Mouse (Mus musculus) myocyte (in vitro differentiated cells): ENCODE data around the gene Ralgps1.

ENCODE experiments used
- CEBPB ChIP-seq: IDR thresholded peaks from 2 replicates; pipeline ENCODE4 v1.6.1; 2011; ENCODE audit warnings: mild to moderate bottlenecking, moderate library complexity; ENCODE audit not compliant: poor library complexity, insufficient read depth, severe bottlenecking
- E2F4 ChIP-seq: IDR thresholded peaks from one replicate; pipeline ENCODE4 v1.6.1; 2011; ENCODE audit warnings: mild to moderate bottlenecking, control low read depth, moderate library complexity; ENCODE audit not compliant: insufficient read depth
- MAX ChIP-seq: IDR thresholded peaks from one replicate; pipeline ENCODE4 v1.6.1; 2011; ENCODE audit warnings: low read depth, mild to moderate bottlenecking, control low read depth
- MYOD1 ChIP-seq, 3 experiments: IDR thresholded peaks; one replicate each; pipeline ENCODE4 v1.6.1; 2011; ENCODE audit warnings: control low read depth in 2 of 3, low read depth in 2 of 3, mild to moderate bottlenecking in 2 of 3, moderate library complexity in 1 of 3; ENCODE audit not compliant: insufficient read length in 2 of 3, control insufficient read depth in 1 of 3
- MYOG ChIP-seq, 3 experiments: IDR thresholded peaks; one replicate each; pipeline ENCODE4 v1.6.1; 2011; ENCODE audit warnings: control low read depth in 2 of 3, low read depth in 2 of 3, mild to moderate bottlenecking in 2 of 3; ENCODE audit not compliant: insufficient read length in 2 of 3, control insufficient read depth in 1 of 3, insufficient read depth in 1 of 3
- POLR2A ChIP-seq: IDR thresholded peaks from one replicate; pipeline ENCODE4 v1.6.1; 2011; ENCODE audit warnings: low read depth, mild to moderate bottlenecking, control low read depth, moderate library complexity; ENCODE audit not compliant: insufficient read length
- POLR2AphosphoS2 ChIP-seq: IDR thresholded peaks from one replicate; pipeline ENCODE4 v1.6.1; 2011; ENCODE audit warnings: low read depth, control low read depth; ENCODE audit not compliant: insufficient read length
- SRF ChIP-seq: IDR thresholded peaks from one replicate; pipeline ENCODE4 v1.6.1; 2011; ENCODE audit warnings: low read depth; ENCODE audit not compliant: control insufficient read depth, insufficient read length
- TCF12 ChIP-seq: IDR thresholded peaks from one replicate; pipeline ENCODE4 v1.6.1; 2011; ENCODE audit warnings: mild to moderate bottlenecking, control low read depth; ENCODE audit not compliant: poor library complexity, insufficient read depth, severe bottlenecking
- TCF3 ChIP-seq: IDR thresholded peaks from one replicate; pipeline ENCODE4 v1.6.1; 2011; ENCODE audit warnings: low read depth, control low read depth; ENCODE audit not compliant: insufficient read length
- USF1 ChIP-seq: IDR thresholded peaks from one replicate; pipeline ENCODE4 v1.6.1; 2011; ENCODE audit warnings: low read depth, mild to moderate bottlenecking, control low read depth, moderate library complexity

DNA sequence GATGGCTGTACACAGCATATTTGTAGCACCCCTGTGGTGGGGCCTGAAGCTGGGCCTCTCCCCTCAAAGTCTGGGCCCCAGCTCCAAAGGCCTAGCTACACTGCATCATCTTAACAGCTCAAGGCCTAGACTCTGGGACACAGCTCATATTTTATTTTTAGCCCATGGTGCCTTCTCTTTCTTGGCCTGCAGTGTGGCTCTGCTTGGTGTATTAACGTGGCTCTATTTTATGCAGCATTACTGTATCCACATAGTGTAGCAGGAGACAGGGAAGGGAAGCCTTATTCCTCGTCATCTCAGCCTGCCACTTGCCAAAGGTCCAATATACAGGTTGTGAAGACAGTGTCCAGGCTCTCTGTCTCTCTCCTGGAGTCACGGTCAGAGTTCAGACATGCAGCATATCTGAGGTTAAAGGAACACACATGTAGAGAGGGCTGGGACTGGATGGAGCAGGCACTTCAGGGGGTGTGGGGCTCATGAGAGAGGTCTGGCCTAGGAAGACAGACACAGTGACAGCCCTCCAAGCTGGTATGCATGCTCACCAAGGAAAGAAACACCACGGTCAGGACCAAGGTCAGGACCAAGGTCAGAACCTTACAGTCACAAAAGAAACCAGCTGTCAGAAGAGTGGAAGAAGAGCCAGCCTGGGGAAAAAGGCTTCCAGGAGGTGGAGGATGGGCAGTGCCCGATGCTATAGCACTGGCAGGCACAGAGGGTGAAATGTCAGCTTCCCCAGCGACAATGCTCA, 102.7 kb downstream of the Ralgps1 start:
- no peak for TF ChIP-seq MYOG (IDR thresholded peaks at IDR 0.05; ENCODE audit: control insufficient read depth in 1 of 3, insufficient read depth in 1 of 3, insufficient read length in 2 of 3, low read depth in 2 of 3)
- TF ChIP-seq E2F4, result no peak
- TF ChIP-seq POLR2A, result no peak
- TF ChIP-seq MYOD1 (IDR thresholded peaks at IDR 0.05; ENCODE audit: control insufficient read depth in 1 of 3, insufficient read length in 2 of 3, low read depth in 2 of 3), result no peak
- TF ChIP-seq USF1, result no peak
- no peak for TF ChIP-seq TCF3
- no peak for TF ChIP-seq MAX
- TF ChIP-seq CEBPB, result no peak
- TF ChIP-seq TCF12, result no peak
- no peak for TF ChIP-seq POLR2AphosphoS2
- no peak for TF ChIP-seq SRF
